Mouse (Mus musculus): Measurements from ENCODE around the gene Gm17359.

Gm17359 gene

DNA sequence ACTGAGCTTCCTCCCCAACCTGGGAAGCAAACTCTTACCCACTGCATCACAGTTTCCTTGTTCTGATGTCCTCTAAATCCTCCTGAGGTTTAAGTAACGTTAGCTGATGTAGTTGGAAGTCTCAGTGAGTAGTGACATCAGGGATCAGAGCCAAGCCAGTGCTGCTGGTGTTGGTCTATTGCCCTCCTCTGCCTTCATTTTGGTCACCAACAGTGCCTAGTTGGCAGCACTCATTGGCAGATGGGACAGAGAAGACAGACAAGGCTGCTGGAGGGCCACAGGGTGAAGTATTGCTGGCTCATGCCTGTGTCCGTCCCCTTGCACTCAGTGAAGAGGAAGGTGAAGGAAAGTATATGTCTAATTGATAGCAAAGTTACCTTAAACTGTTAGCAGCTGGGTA, 139.5 kb downstream of the Gm17359 start:
- DNase-seq (ENCODE audit: low read depth, low spot score): no peak

DNA sequence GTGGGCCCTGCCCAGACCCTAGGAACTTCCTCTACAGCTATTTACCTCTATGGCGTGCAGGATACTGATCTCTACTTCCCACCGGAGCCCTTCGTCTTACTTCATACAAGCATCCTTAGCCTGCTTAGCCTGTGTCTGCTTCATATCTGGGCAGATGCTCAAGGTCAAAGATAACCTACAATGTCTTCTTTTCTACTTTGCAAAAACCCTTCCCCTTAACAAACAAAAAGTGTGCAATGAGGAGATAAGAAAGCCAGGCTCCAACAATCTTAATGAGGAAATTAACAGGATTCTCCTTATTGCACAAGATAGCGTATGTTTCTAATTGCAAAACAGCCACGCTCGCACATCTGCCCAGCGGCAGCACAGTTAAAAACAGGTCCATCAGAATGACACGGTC, 141.9 kb downstream of the Gm17359 start:
- no peak for DNase-seq (ENCODE audit: low read depth, low spot score)

GRCm38 (mm10) chr3:79478880-79479279, 142.4 kb downstream of the Gm17359 start:
- no peak for DNase-seq (ENCODE audit: low read depth, low spot score)

- no peak for DNase-seq (ENCODE audit: low read depth, low spot score)
Observed at GRCm38 (mm10) chr3:79484286-79485063, 148.0 kb downstream of the Gm17359 start.

GRCm38 (mm10) chr3:79488025-79488424, 151.6 kb downstream of the Gm17359 start:
- no peak for DNase-seq (ENCODE audit: low read depth, low spot score)

DNA sequence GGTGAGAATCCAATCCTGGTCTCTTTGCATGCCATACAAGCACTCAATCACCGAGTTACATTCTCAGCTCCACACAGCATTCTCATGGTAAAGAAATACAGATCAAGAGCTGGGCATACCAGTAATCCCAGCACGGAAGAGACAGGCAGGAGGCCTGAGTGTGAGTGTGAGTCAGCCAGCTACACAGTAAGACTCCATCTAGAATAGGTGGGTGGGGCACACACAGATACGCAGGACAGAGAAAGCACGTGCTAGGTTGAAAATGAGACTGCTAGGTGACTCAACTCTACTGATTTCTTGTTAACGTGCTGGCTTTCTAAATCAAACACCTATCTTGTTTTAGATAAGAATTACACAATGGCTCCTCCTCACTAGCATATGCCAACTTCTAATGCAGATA, 153.6 kb downstream of the Gm17359 start:
- no peak for DNase-seq (ENCODE audit: low read depth, low spot score)

DNA sequence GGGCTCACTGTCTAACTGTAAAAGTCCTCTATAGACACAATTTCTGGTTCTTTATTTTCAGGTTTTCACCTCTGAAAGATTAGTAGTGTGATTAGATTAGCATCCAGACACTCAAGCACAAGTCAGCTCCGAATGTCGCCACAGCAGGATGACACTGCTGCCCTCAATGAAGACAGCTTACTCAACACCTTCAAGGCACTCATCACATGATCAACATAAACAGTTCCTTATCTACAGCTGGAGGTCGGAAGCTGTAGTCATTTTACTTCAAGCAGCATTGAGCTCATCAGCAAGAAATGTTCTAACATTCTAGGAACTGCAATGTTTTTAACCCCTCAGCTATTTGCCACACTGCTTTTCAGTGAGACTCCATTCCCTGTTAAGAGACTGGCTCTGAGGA, 155.2 kb downstream of the Gm17359 start:
- DNase-seq (ENCODE audit: low read depth, low spot score): no peak

GRCm38 (mm10) chr3:79493064-79493463, 156.6 kb downstream of the Gm17359 start:
- DNase-seq (ENCODE audit: low read depth, low spot score): no peak

DNA sequence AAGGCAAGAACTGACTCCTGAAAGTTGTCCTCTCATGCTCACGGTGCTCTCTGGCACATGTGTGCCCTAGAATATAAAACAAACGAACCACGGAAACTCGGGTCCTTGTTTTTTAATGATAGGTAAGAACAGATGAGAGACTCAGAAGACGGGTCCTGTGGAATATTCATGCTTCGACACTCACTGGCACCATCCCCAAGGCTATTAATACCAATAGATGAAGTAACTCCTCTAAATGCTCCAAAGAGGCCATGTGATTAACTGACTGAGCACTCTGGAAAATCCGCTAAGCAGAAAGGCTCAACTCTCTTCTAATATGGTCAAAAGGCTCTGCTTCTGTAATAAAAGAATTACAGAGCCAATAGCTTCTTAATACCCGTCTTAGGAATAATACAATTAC, 157.6 kb downstream of the Gm17359 start:
- DNase-seq (ENCODE audit: low read depth, low spot score): no peak

- DNase-seq (ENCODE audit: low read depth, low spot score): no peak
Observed at GRCm38 (mm10) chr3:79495151-79495550, 158.7 kb downstream of the Gm17359 start.

GRCm38 (mm10) chr3:79496668-79497067, 160.2 kb downstream of the Gm17359 start:
- DNase-seq (ENCODE audit: low read depth, low spot score): no peak

DNA sequence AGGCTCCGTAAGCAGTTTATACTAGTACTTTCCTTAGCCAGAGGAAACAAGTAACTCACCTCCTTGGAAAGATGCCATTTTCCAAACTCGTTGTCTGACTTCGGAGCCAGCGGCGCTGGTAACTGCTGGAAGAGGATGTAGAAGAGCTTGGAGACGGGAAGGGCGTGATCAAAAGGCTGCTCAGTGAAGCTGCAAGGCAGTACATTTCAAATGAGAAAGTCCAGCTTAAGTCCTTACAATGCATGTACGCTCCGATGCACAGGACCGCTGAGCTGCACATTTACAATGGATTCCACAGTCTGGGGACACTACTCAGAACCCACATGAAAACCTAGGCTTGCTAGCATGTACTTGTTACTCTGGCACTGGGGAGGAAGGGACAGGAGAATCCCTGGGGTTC, 163.8 kb downstream of the Gm17359 start:
- DNase-seq (ENCODE audit: low read depth, low spot score): no peak

GRCm38 (mm10) chr3:79501166-79501728, 164.8 kb downstream of the Gm17359 start:
- peak; percentile 53 for DNase-seq (ENCODE audit: low read depth, low spot score)
